Mouse (Mus musculus) small intestine, adult 2 months (tissue): ENCODE data around the gene Sez6l. TPM values are rescaled to one million over a fixed set of nuclear protein-coding genes. Genes with fewer than 3 reads are reported as not detected.

ENCODE experiments used
- H3K27ac ChIP-seq: fragments of 200-500 bp; 2 replicates; pipeline ENCODE4 v1.5.1; 2012; ENCODE audit warnings: low read depth, low read length, control low read depth, inconsistent platforms; ENCODE audit not compliant: insufficient read depth
- H3K27me3 ChIP-seq: fragments of 200-500 bp; 2 replicates; pipeline ENCODE4 v1.6.1; 2012; ENCODE audit warnings: mild to moderate bottlenecking, moderate library complexity, low read length, inconsistent platforms; ENCODE audit not compliant: control insufficient read depth, insufficient read depth
- H3K36me3 ChIP-seq: fragments of 200-500 bp; 2 replicates; pipeline ENCODE4 v1.6.1; 2012; ENCODE audit warnings: mild to moderate bottlenecking, low read length, control low read depth, inconsistent platforms; ENCODE audit not compliant: control insufficient read depth, insufficient read depth
- H3K4me1 ChIP-seq: fragments of 200-500 bp; 2 replicates; pipeline ENCODE4 v1.6.1; 2012; ENCODE audit warnings: low read length, inconsistent platforms, mixed read lengths; ENCODE audit not compliant: control insufficient read depth, insufficient read depth, insufficient read length
- H3K4me3 ChIP-seq: fragments of 200-500 bp; 2 replicates; pipeline ENCODE4 v1.5.1; 2012; ENCODE audit warnings: low read depth, mild to moderate bottlenecking, control low read depth, inconsistent platforms, low read length, moderate library complexity
- CTCF ChIP-seq: fragments of 200-500 bp; IDR thresholded peaks from 2 replicates; pipeline ENCODE4 v1.5.1; 2012; ENCODE audit warnings: low read depth, mild to moderate bottlenecking, control low read depth, inconsistent platforms, low read length, moderate library complexity, mixed read lengths; ENCODE audit not compliant: insufficient replicate concordance, insufficient read length; ENCODE audit errors: extremely low read depth
- POLR2A ChIP-seq: fragments of 200-500 bp; IDR thresholded peaks from 2 replicates; pipeline ENCODE4 v1.6.1; 2012; ENCODE audit warnings: low read depth, mild to moderate bottlenecking, control low read depth, inconsistent platforms, low read length, moderate library complexity
- WGBS: fragments of 180-500 bp; shearing (Covaris S2); methylation state at CpG from one replicate; pipeline ENCODE4 v1.1.7; 2018; 5-methylcytosine and 5-hydroxymethylcytosine counted together
- polyA plus RNA-seq: library from polyadenylated mRNA; depleted of rRNA; stranded (reverse); fragments of >200 nt; gene quantifications from 2 replicates; pipeline ENCODE4 v1.2.3, GENCODE M21; 2012

Gene Sez6l
- polyA plus RNA-seq, 1 experiment: 0.42 TPM

GRCm38 (mm10) chr5:112597876-112598275 is 20.9 kb upstream of the Sez6l start:
- Histone ChIP-seq H3K27me3 (no peaks in the 10 kb centered on the region), H3K27ac (no peak overlapping the region), H3K4me1 (peaks cover 4% of the 10 kb centered on the region; the same call in 1 of the 2 replicates), H3K4me3 (no peak overlapping the region), H3K36me3 (no peaks in the 10 kb centered on the region)
- TF ChIP-seq CTCF (no peak), POLR2A (no peak)
- 32% methylated on average over 6 of the region's 6 CpGs for WGBS

GRCm38 (mm10) chr5:112597307-112597706 is 20.3 kb upstream of the Sez6l start:
- 80% methylated on average over 2 of the region's 2 CpGs for WGBS
- H3K36me3 ChIP-seq: no peaks in the 10 kb centered on the region
- peaks cover 4% of the 10 kb centered on the region; the same call in 1 of the 2 replicates for H3K4me1 ChIP-seq
- no peaks in the 10 kb centered on the region for H3K27me3 ChIP-seq
- no peak for TF ChIP-seq POLR2A
- no peak for TF ChIP-seq CTCF
- no peak overlapping the region for H3K4me3 ChIP-seq
- no peak overlapping the region for H3K27ac ChIP-seq

GRCm38 (mm10) chr5:112596729-112597128 is 19.7 kb upstream of the Sez6l start:
- H3K4me3 ChIP-seq: no peak overlapping the region
- H3K27me3 ChIP-seq: no peaks in the 10 kb centered on the region
- 43% methylated on average over 9 of the region's 9 CpGs for WGBS
- no peak overlapping the region for H3K27ac ChIP-seq
- TF ChIP-seq CTCF (no peak), POLR2A (no peak)
- H3K36me3 ChIP-seq: no peaks in the 10 kb centered on the region
- H3K4me1 ChIP-seq: peaks cover 4% of the 10 kb centered on the region; the same call in 1 of the 2 replicates

- Histone ChIP-seq H3K27ac (no peak overlapping the region), H3K27me3 (no peaks in the 10 kb centered on the region), H3K36me3 (no peaks in the 10 kb centered on the region), H3K4me1 (peaks cover 4% of the 10 kb centered on the region; the same call in 1 of the 2 replicates), H3K4me3 (no peak overlapping the region)
- 73% methylated on average over 7 of the region's 7 CpGs for WGBS
- TF ChIP-seq POLR2A (no peak), CTCF (no peak)
Observed at GRCm38 (mm10) chr5:112595701-112596632, 19.0 kb upstream of the Sez6l start.

- Histone ChIP-seq H3K36me3 (no peaks in the 10 kb centered on the region), H3K4me1 (no peaks in the 10 kb centered on the region; the same call in 1 of the 2 replicates), H3K27ac (no peak overlapping the region), H3K27me3 (no peaks in the 10 kb centered on the region), H3K4me3 (no peak overlapping the region)
- WGBS: 27% methylated on average over 1 of the region's 1 CpGs
- TF ChIP-seq CTCF (no peak), POLR2A (no peak)
Observed at GRCm38 (mm10) chr5:112591706-112592105, 14.7 kb upstream of the Sez6l start.

GRCm38 (mm10) chr5:112586071-112586470 is 9.1 kb upstream of the Sez6l start:
- TF ChIP-seq POLR2A: no peak
- no peak for TF ChIP-seq CTCF
- Histone ChIP-seq H3K36me3 (no peaks in the 10 kb centered on the region), H3K27me3 (no peaks in the 10 kb centered on the region), H3K4me1 (no peaks in the 10 kb centered on the region; the same call in 1 of the 2 replicates), H3K4me3 (no peak overlapping the region), H3K27ac (no peak overlapping the region)
- 50% methylated on average over 6 of the region's 6 CpGs for WGBS

GRCm38 (mm10) chr5:112584155-112584769 is 7.3 kb upstream of the Sez6l start:
- 79% methylated on average over 4 of the region's 4 CpGs for WGBS

More at GRCm38 (mm10) chr5:112584155-112584769, 7.3 kb upstream of the Sez6l start:
- H3K4me1 ChIP-seq: no peaks in the 10 kb centered on the region
- TF ChIP-seq POLR2A: no peak
- no peak for TF ChIP-seq CTCF
- no peaks in the 10 kb centered on the region for H3K36me3 ChIP-seq
- no peaks in the 10 kb centered on the region for H3K27me3 ChIP-seq
- H3K4me3 ChIP-seq: no peak overlapping the region
- no peak overlapping the region for H3K27ac ChIP-seq
